Mouse (Mus musculus) heart, embryonic 14.5 days (tissue): ENCODE measurements around the gene Rchy1. TPM values are rescaled to one million over a fixed set of nuclear protein-coding genes. Genes with fewer than 3 reads are reported as not detected.

ENCODE experiments used
- ATAC-seq: fragments of 200-750 bp; cut with Nextera tagmentation; 2 replicates; pipeline ENCODE4 v1.8.0; 2017; ENCODE audit warnings: low read depth, moderate TSS enrichment; ENCODE audit not compliant: insufficient number of reproducible peaks, insufficient read depth, low FRiP score
- H3K27ac ChIP-seq, 2 experiments: fragments of 200-500 bp in 1 of 2; fragments of 300-500 bp in 1 of 2; sonication (generic) in 1 of 2; replicated peaks in 1 of 2; 2 replicates each; pipeline ENCODE4 v1.5.1; 2012 to 2014; ENCODE audit warnings: low read depth in 2 of 2, low read length in 2 of 2, control low read depth in 1 of 2, mild to moderate bottlenecking in 1 of 2, mixed read lengths in 1 of 2; ENCODE audit not compliant: control insufficient read depth in 1 of 2, insufficient read depth in 1 of 2
- H3K27me3 ChIP-seq: fragments of 300-500 bp; sonication (generic); 2 replicates; pipeline ENCODE4 v1.6.1; 2014; ENCODE audit warnings: mild to moderate bottlenecking, low read length, control low read depth; ENCODE audit not compliant: control insufficient read depth, insufficient read depth
- H3K36me3 ChIP-seq: fragments of 300-500 bp; sonication (generic); 2 replicates; pipeline ENCODE4 v1.6.1; 2014; ENCODE audit warnings: mild to moderate bottlenecking, control low read depth, low read length, mixed read lengths; ENCODE audit not compliant: control insufficient read depth, insufficient read depth
- H3K4me1 ChIP-seq, 2 experiments: fragments of 200-500 bp in 1 of 2; fragments of 300-500 bp in 1 of 2; sonication (generic) in 1 of 2; 2 replicates each; pipeline ENCODE4 v1.6.1; 2012 to 2014; ENCODE audit warnings: low read length in 2 of 2, control low read depth in 1 of 2, mixed read lengths in 1 of 2; ENCODE audit not compliant: control insufficient read depth in 2 of 2, insufficient read depth in 2 of 2
- H3K4me2 ChIP-seq: fragments of 300-500 bp; sonication (generic); 2 replicates; pipeline ENCODE4 v1.6.1; 2014; ENCODE audit warnings: mild to moderate bottlenecking, low read length
- H3K4me3 ChIP-seq, 2 experiments: fragments of 200-500 bp in 1 of 2; fragments of 300-500 bp in 1 of 2; sonication (generic) in 1 of 2; 2 replicates each; pipeline ENCODE4 v1.5.1; 2012 to 2014; ENCODE audit warnings: low read length in 2 of 2, mild to moderate bottlenecking in 2 of 2, control low read depth in 1 of 2, low read depth in 1 of 2, moderate library complexity in 1 of 2; ENCODE audit not compliant: control insufficient read depth in 1 of 2, insufficient read depth in 1 of 2
- H3K9ac ChIP-seq: fragments of 300-500 bp; sonication (generic); 2 replicates; pipeline ENCODE4 v1.6.1; 2014; ENCODE audit warnings: mild to moderate bottlenecking, low read length
- H3K9me3 ChIP-seq: fragments of 300-500 bp; sonication (generic); 2 replicates; pipeline ENCODE4 v1.6.1; 2016; ENCODE audit warnings: low read length, control low read depth; ENCODE audit not compliant: control insufficient read depth
- WGBS: fragments of 180-500 bp; shearing (Covaris S2); extraction: QIAGEN DNeasy Blood & Tissue Kit; methylation state at CpG from one replicate; pipeline ENCODE4 v1.1.7; 2014; 5-methylcytosine and 5-hydroxymethylcytosine counted together
- polyA plus RNA-seq: library from polyadenylated mRNA; unstranded; fragments of >200 nt; fragmentation: Nextera tagmentation; extraction: Ambion mirVana; gene quantifications from 2 replicates; pipeline ENCODE4 v1.2.1, GENCODE M21; 2014

The Rchy1 gene
- polyA plus RNA-seq, 1 experiment from 2014 or later: 52.8 TPM

DNA sequence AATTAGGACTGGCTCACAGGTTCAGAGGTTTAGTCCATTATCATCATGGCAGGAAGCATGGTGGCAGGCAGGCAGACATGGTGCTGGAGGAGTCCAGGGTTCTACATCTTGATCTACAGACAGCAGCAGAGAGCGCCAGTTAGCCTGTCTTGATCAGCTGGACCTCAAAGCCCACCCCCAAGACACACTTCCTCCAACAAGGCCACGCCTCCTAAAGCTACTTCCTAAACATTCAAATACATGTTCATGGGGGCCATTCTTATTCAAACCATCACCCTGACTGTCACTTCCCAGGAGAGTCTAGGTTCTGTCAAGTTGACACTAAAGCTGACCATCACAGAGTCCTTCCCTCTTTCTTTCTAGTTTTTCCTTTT, 14.5 kb upstream of the Rchy1 start:
- H3K4me2 ChIP-seq: no peak overlapping the region
- H3K4me3 ChIP-seq: no peak overlapping the region
- no peak for ATAC-seq
- H3K27ac ChIP-seq: no peak overlapping the region
- 66% methylated on average over 2 of the region's 2 CpGs for WGBS
- H3K27me3 ChIP-seq: no peaks in the 10 kb centered on the region
- no peaks in the 10 kb centered on the region for H3K9me3 ChIP-seq
- H3K4me1 ChIP-seq: no peaks in the 10 kb centered on the region
- no peak overlapping the region for H3K9ac ChIP-seq
- peaks cover 1% of the 10 kb centered on the region; the same call in 1 of the 2 replicates for H3K36me3 ChIP-seq

DNA sequence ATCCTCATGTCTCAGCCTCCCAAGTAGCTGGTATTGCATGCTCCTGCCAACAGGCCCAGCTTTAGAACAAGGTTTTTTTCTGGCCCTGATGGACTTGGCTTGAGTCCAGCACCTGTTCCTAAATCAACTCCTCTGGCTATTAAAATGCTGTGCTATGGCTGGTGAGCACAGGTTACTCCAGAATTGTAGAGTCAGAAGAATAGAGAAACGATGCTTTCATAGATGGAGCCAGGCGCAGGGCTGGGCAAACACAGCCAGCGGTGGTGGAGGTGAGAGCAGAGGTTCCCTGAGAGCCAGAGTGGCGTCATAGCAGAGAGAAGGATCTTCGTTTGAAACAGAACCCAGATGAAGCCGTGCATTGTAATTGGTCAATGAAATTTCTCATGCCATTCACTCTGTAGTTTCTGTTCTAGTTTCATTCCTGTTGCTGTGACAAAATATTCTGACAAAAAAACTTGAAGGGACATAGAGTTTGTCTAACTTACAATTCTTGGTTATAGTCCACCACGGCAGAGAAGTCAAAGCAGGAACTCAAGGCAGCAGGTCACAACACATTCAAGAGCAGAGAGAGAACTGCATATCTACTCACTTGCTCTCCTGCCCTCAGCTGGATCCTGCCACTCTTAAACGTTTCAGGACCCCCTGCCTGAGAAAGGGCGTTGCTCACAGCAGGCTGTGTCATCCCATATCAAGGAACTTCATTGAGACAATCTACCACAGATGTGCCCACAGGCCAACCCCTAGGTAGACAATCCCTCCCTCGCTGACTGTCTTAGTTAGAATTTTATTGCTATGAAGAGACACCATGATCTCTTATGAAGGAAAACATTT, 13.9 kb upstream of the Rchy1 start:
- ATAC-seq: no peak
- peaks cover 4% of the 10 kb centered on the region; the same call in 1 of the 2 replicates for H3K36me3 ChIP-seq
- no peak overlapping the region for H3K27ac ChIP-seq
- no peaks in the 10 kb centered on the region for H3K9me3 ChIP-seq
- no peaks in the 10 kb centered on the region for H3K27me3 ChIP-seq
- 70% methylated on average over 10 of the region's 10 CpGs for WGBS
- no peak overlapping the region for H3K4me2 ChIP-seq
- H3K4me3 ChIP-seq: no peak overlapping the region
- no peak overlapping the region for H3K9ac ChIP-seq
- H3K4me1 ChIP-seq: no peaks in the 10 kb centered on the region

DNA sequence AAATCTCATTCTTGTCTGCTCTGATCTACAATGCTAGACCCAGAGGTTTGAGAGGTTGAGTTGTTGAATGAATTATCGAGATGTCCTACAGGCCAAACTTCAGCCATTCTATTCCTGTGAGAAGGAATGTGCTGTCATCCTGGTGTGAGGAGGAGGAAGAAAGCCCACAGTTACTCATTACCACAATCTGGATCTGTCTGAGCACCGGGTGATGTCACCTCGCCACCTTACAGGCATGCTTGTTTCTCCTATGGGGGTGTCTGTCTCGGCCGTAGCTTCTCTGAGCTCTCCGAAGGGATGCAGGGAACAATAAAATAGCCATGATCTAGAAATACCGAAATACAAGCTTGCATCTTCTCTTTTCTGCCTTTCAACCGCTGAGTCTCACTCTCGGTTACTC, 12.9 kb upstream of the Rchy1 start:
- no peak overlapping the region for H3K9ac ChIP-seq
- no peak for ATAC-seq
- no peak overlapping the region for H3K27ac ChIP-seq
- no peak overlapping the region for H3K4me3 ChIP-seq
- no peaks in the 10 kb centered on the region for H3K27me3 ChIP-seq
- no peak overlapping the region for H3K4me2 ChIP-seq
- WGBS: 80% methylated on average over 9 of the region's 9 CpGs
- no peaks in the 10 kb centered on the region for H3K4me1 ChIP-seq
- peaks cover 4% of the 10 kb centered on the region; the same call in 1 of the 2 replicates for H3K36me3 ChIP-seq
- H3K9me3 ChIP-seq: no peaks in the 10 kb centered on the region

DNA sequence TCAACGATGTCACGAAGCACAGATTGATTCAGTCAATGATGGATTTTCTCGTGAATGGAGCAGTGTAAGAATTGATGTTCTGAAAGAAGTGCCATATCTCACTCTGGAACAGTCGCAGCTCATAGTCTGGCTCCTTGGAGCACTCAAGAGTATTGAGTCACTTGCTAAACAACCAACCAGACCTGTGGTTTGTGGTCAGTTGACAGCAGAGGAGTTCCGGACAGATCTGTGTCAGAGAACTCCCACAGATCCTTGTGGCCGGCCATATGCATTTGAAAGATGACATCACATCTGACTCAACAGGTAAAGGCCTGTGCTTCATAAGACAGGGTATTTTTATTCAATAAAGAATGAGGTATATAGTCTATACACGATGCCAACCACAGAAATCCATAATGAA, 11.1 kb upstream of the Rchy1 start:
- Histone ChIP-seq H3K27ac (no peak overlapping the region), H3K4me2 (no peak overlapping the region), H3K4me1 (no peaks in the 10 kb centered on the region), H3K4me3 (no peak overlapping the region), H3K36me3 (peaks cover 15% of the 10 kb centered on the region), H3K27me3 (no peaks in the 10 kb centered on the region), H3K9me3 (no peaks in the 10 kb centered on the region), H3K9ac (no peak overlapping the region)
- no peak for ATAC-seq
- WGBS: 85% methylated on average over 7 of the region's 7 CpGs

DNA sequence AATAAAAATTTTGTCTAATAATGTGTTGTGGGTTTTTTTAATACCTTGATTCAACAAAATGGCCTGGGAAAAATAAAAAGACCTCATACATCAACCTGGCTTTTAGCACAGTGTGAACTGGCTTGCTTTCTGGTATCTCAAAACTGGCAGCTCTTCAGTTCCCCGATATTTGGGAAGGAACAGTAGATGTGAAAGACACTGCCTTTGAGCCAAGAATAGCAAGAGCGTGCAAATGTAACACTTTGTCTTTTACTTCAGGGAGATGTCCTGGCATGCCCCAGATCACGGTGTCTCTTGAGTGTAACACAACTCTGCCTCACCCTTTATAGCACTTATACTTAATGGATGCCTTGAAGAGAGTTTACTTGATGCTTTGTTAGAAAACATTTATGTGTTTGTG, 9.2 kb upstream of the Rchy1 start:
- H3K4me3 ChIP-seq: no peak overlapping the region
- no peak for ATAC-seq
- H3K27ac ChIP-seq: no peak overlapping the region
- H3K9me3 ChIP-seq: no peaks in the 10 kb centered on the region
- H3K4me2 ChIP-seq: no peak overlapping the region
- 70% methylated on average over 3 of the region's 3 CpGs for WGBS
- no peaks in the 10 kb centered on the region for H3K4me1 ChIP-seq
- no peaks in the 10 kb centered on the region for H3K27me3 ChIP-seq
- peaks cover 22% of the 10 kb centered on the region for H3K36me3 ChIP-seq
- no peak overlapping the region for H3K9ac ChIP-seq

DNA sequence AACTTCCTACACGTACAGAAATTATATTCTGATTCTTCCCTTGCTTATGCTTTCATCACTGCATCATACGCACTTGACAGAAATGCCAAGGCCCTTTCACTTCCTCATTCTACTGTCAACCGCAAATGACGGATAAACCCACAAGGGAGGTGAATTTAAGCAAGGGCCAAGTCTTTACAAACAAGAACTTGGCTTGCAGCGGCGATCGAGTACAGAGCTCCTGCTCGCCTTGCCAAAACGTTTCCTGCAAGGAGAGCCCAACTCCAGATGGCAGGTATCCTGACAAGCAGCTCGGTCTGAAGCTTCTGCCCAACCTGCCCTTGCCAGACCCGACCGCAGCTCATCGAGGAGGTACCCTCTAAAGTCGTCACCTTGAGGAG, 619 bp downstream of the Rchy1 start:
- Histone ChIP-seq H3K4me1 (peaks cover 2 to 32% of the 10 kb centered on the region in 2 experiments), H3K27ac (peak overlapping the region; percentile 96 to 99), H3K9me3 (no peaks in the 10 kb centered on the region), H3K27me3 (no peaks in the 10 kb centered on the region), H3K4me3 (peak overlapping the region; percentile 60 to 83), H3K36me3 (peaks cover 22% of the 10 kb centered on the region), H3K9ac (peak overlapping the region; percentile 88), H3K4me2 (peak overlapping the region; percentile 72)
- no peak for ATAC-seq
- WGBS: 0% methylated on average over 14 of the region's 14 CpGs

DNA sequence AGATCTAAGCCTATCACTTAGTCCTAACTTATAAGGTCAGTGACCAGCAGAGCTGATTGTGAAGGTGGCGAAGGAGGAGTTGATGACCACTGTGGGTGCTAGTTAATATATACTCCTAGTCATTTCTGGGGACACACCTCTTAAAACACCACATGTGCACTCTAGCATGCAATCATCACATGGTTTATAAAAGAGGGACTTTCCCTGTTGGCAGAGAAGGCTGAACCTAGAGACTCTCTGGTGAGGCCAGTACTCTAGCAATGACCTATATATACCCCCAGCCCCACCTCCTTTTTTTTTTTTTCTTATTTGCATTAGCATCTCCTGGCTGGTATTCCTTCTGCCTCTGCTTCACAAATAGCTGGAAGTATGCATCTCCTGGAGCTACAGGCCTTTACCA, 1.5 kb downstream of the Rchy1 start:
- Histone ChIP-seq H3K36me3 (peaks cover 26% of the 10 kb centered on the region), H3K9me3 (no peaks in the 10 kb centered on the region), H3K4me3 (peak overlapping the region in 1 of 2 experiments; percentile 60; a peak in 3 of 4 replicates), H3K27ac (peak overlapping the region in 1 of 2 experiments; percentile 99; a peak in 1 of 4 replicates), H3K9ac (peak overlapping the region; percentile 88), H3K27me3 (no peaks in the 10 kb centered on the region), H3K4me2 (peak overlapping the region; percentile 72), H3K4me1 (peaks cover 2 to 32% of the 10 kb centered on the region in 2 experiments)
- ATAC-seq: no peak
- 69% methylated on average over 1 of the region's 1 CpGs for WGBS
